Mouse (Mus musculus) liver, embryonic 14.5 days (tissue): Measurements from ENCODE around the gene Tigar. TPM values are rescaled to one million over a fixed set of nuclear protein-coding genes. Genes with fewer than 3 reads are reported as not detected.

Experiments used
- ATAC-seq: fragments of 200-750 bp; cut with Nextera tagmentation; 2 replicates; pipeline ENCODE4 v1.8.0; 2017; ENCODE audit warnings: moderate number of reproducible peaks, mild to moderate bottlenecking, moderate library complexity; ENCODE audit not compliant: insufficient read depth
- DNase-seq, 3 experiments: peaks; one replicate each; pipeline ENCODE4 v3.0.0-alpha.2; 2012 to 2013; ENCODE audit warnings: low read depth in 3 of 3, low spot score in 3 of 3
- H3K27ac ChIP-seq: fragments of 300-500 bp; sonication (generic); 2 replicates; pipeline ENCODE4 v1.5.1; 2014; ENCODE audit warnings: moderate library complexity, mild to moderate bottlenecking, control low read depth, inconsistent platforms
- H3K27me3 ChIP-seq: fragments of 300-500 bp; sonication (generic); 2 replicates; pipeline ENCODE4 v1.6.1; 2014; ENCODE audit warnings: mild to moderate bottlenecking, low read length, moderate library complexity; ENCODE audit not compliant: control insufficient read depth, insufficient read depth
- H3K36me3 ChIP-seq: fragments of 300-500 bp; sonication (generic); replicated peaks from 2 replicates; pipeline ENCODE4 v1.6.1; 2014; ENCODE audit warnings: low read depth; ENCODE audit not compliant: control insufficient read depth, insufficient read depth
- H3K4me1 ChIP-seq, 2 experiments: fragments of 200-500 bp in 1 of 2; fragments of 300-500 bp in 1 of 2; sonication (generic) in 1 of 2; replicated peaks; 2 replicates each; pipeline ENCODE4 v1.6.1; 2012 to 2014; ENCODE audit warnings: antibody characterized with exemption in 1 of 2, inconsistent platforms in 1 of 2, low read length in 1 of 2; ENCODE audit not compliant: control insufficient read depth in 2 of 2, insufficient read depth in 2 of 2
- H3K4me2 ChIP-seq: fragments of 300-500 bp; sonication (generic); 2 replicates; pipeline ENCODE4 v1.6.1; 2014; ENCODE audit warnings: low read depth, mild to moderate bottlenecking, control low read depth, moderate library complexity
- H3K4me3 ChIP-seq, 2 experiments: fragments of 200-500 bp in 1 of 2; fragments of 300-500 bp in 1 of 2; sonication (generic) in 1 of 2; 2 replicates each; pipeline ENCODE4 v1.5.1; 2012 to 2014; ENCODE audit warnings: low read depth in 2 of 2, low read length in 2 of 2, mild to moderate bottlenecking in 2 of 2, control low read depth in 1 of 2, inconsistent platforms in 1 of 2, moderate library complexity in 1 of 2; ENCODE audit not compliant: insufficient read depth in 1 of 2
- H3K9ac ChIP-seq: fragments of 300-500 bp; sonication (generic); replicated peaks from 2 replicates; pipeline ENCODE4 v1.6.1; 2014; ENCODE audit warnings: mild to moderate bottlenecking, control low read depth, moderate library complexity
- H3K9me3 ChIP-seq: fragments of 300-500 bp; sonication (generic); 2 replicates; pipeline ENCODE4 v1.6.1; 2016; ENCODE audit warnings: low read length, mixed read lengths; ENCODE audit not compliant: control insufficient read depth
- CTCF ChIP-seq: IDR thresholded peaks from 2 replicates; pipeline ENCODE4 v1.5.1; 2016; ENCODE audit warnings: antibody characterized with exemption, low read depth, control low read depth
- EP300 ChIP-seq: IDR thresholded peaks from 2 replicates; pipeline ENCODE4 v1.6.1; 2016; ENCODE audit warnings: antibody characterized with exemption, low read depth
- WGBS: fragments of 180-500 bp; shearing (Covaris S2); extraction: QIAGEN DNeasy Blood & Tissue Kit; methylation state at CpG from one replicate; pipeline ENCODE4 v1.1.7; 2014; ENCODE audit not compliant: insufficient replicate concordance; 5-methylcytosine and 5-hydroxymethylcytosine counted together
- polyA plus RNA-seq, 2 experiments: library from polyadenylated mRNA; depleted of rRNA in 1 of 2; stranded (reverse) in 1 of 2; unstranded in 1 of 2; fragments of >200 nt; fragmentation: Nextera tagmentation in 1 of 2; extraction: Ambion mirVana in 1 of 2; gene quantifications; 2 replicates each; pipeline versions ENCODE4 v1.2.1 to v1.2.3; 2012 to 2014

Tigar gene
- polyA plus RNA-seq, 2 experiments, result 0.43 to 0.75 TPM

DNA sequence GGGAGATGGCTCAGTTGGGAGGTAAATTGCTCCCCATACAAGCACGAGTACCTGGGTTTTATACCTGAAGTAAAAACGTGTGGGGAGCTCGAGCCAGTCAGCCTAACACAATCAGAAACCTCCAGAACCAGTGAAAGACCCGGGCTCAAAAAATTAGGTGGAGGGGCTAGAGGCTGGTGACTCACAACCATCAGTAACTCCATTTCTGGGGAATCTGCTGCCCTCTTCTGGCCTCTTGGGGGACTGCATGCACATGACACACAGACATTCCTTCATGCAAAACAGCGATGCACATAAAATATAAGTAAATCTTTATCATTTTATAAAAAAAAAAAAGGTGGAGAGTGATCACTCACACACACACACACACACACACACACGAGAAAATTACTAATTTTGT, 4.2 kb downstream of the Tigar start:
- TF ChIP-seq EP300 (no peak), CTCF (peak; percentile 70)
- Histone ChIP-seq H3K27ac (no peak overlapping the region), H3K27me3 (no peaks in the 10 kb centered on the region), H3K9ac (no peak overlapping the region), H3K4me3 (no peak overlapping the region), H3K9me3 (no peaks in the 10 kb centered on the region), H3K4me1 (peaks cover 0 to 7% of the 10 kb centered on the region in 2 experiments; a peak in 2 of 4 replicates), H3K36me3 (no peaks in the 10 kb centered on the region), H3K4me2 (no peak overlapping the region)
- DNase-seq (peak in 1 of 3 experiments; percentile 9), ATAC-seq (no peak)
- WGBS, result 52% methylated on average over 6 of the region's 6 CpGs

DNA sequence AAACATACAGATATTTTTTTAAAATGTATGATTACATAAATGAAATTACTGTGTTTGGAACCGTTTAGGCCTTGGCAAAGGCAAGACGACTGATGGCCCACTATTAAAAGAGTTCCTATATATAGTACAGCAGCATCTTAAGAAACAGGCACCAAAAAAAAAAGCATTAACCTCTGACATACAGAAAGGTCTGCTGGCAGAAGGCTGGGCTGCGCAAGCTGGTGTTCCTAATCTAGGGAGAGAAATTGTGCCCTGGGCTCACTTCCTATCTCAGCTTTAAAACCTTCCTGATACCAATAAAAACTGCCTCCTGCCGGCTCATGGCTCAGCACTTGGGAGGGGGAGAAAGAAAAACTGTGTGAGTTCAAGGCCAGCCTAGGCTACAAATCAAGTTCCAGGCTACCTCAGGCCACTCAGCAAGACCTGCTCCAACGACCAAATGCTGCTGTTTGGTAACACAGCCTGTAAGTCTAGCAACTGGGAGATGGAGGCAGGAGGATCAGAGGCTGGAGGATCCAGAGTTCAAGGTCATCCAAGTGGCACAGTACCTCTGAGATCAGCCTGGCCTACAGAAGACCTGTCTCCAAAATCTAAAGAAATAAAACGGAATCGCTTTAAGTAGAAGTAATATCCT, 4.8 kb downstream of the Tigar start:
- Histone ChIP-seq H3K36me3 (no peaks in the 10 kb centered on the region), H3K4me1 (peaks cover 0 to 4% of the 10 kb centered on the region in 2 experiments; a peak in 1 of 4 replicates), H3K4me3 (no peak overlapping the region), H3K4me2 (no peak overlapping the region), H3K27ac (no peak overlapping the region), H3K27me3 (no peaks in the 10 kb centered on the region), H3K9ac (no peak overlapping the region), H3K9me3 (no peaks in the 10 kb centered on the region)
- DNase-seq, result no peak
- TF ChIP-seq CTCF (no peak), EP300 (no peak)
- ATAC-seq, result no peak
- WGBS, result 62% methylated on average over 7 of the region's 7 CpGs

DNA sequence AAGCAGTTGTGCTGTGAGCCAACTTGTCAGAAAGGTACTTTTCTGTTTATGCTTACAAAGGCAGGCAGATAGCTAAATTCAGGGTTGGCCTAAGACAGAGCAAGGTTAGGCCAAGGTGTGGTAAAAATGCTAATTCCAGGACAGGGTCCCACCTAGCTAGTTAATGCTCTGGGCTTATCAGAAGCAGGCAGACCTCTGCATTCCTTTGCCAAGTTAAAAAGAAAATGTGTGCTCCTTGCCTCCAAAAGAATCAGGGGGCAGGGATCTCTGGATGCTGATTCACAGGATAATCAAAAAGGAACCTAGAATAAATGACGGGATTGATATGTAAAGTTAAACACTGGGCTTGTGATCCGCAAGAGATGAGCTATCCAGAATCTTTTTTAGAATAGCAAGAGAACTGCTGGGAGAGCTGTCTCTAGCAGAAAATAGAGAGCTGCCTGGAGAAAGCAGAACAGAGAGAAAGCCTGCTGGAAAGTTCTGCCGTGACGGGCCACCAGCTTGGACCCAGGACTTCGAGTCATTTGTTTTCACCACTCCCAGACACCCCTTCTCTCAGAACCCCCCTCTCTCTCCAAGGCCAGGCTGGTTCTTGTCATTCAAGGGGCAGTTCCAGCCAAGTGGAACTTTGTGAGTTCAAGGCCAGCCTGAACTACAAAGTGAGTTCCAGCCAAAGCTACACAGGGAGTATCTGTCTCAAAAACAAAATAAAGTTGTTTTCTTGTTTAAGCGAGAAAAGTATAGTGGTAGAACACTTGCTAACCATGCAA, 5.7 kb downstream of the Tigar start:
- 74% methylated on average over 6 of the region's 6 CpGs for WGBS
- Histone ChIP-seq H3K4me1 (peaks cover 0 to 1% of the 10 kb centered on the region in 2 experiments; a peak in 1 of 4 replicates), H3K9ac (no peak overlapping the region), H3K36me3 (no peaks in the 10 kb centered on the region), H3K9me3 (no peaks in the 10 kb centered on the region), H3K4me3 (no peak overlapping the region), H3K27me3 (no peaks in the 10 kb centered on the region), H3K4me2 (no peak overlapping the region), H3K27ac (no peak overlapping the region)
- DNase-seq, result no peak
- no peak for TF ChIP-seq CTCF
- TF ChIP-seq EP300, result no peak
- no peak for ATAC-seq

DNA sequence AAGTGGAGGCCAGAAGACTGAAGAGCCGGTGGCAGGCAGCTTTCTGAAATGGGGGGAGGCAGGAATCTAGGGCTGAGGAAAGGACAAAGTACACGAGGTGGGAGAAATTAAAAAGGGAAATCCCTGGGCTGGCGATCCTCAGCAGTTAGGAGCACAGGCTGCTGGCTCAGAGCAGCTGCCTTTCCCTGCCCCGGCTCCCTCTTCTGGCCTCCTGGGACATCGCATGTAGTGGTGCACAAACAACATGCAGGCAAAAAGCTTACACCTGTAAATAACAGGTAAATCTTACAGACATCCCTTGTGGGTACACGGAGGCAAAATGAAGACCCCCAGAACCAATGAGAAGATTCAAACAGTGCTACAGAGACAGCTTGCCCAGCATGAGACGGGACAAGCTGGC, 14.8 kb downstream of the Tigar start:
- 52% methylated on average over 7 of the region's 7 CpGs for WGBS
- TF ChIP-seq CTCF, result peak; percentile 57
- TF ChIP-seq EP300, result no peak
- DNase-seq, result no peak
- Histone ChIP-seq H3K9ac (no peak overlapping the region), H3K4me1 (no peaks in the 10 kb centered on the region), H3K9me3 (no peaks in the 10 kb centered on the region), H3K27ac (no peak overlapping the region), H3K36me3 (no peaks in the 10 kb centered on the region), H3K4me3 (no peak overlapping the region), H3K27me3 (no peaks in the 10 kb centered on the region), H3K4me2 (no peak overlapping the region)
- no peak for ATAC-seq

GRCm38 (mm10) chr6:127086739-127087138, 22.6 kb downstream of the Tigar start:
- ATAC-seq, result no peak
- no peak for DNase-seq
- no peak for TF ChIP-seq EP300
- TF ChIP-seq CTCF, result no peak
- Histone ChIP-seq H3K9ac (no peak overlapping the region), H3K27ac (no peak overlapping the region), H3K27me3 (no peaks in the 10 kb centered on the region), H3K9me3 (no peaks in the 10 kb centered on the region), H3K4me3 (no peak overlapping the region), H3K36me3 (no peaks in the 10 kb centered on the region), H3K4me1 (no peaks in the 10 kb centered on the region), H3K4me2 (no peak overlapping the region)
- WGBS, result 52% methylated on average over 4 of the region's 4 CpGs
